Mouse (Mus musculus) forebrain, embryonic 13.5 days (tissue): Measurements from ENCODE around the gene Praf2. TPM values are rescaled to one million over a fixed set of nuclear protein-coding genes. Genes with fewer than 3 reads are reported as not detected.

Source experiments
- ATAC-seq: fragments of 200-750 bp; cut with Nextera tagmentation; 2 replicates; pipeline ENCODE4 v1.8.0; 2017
- H3K27ac ChIP-seq: fragments of 300-500 bp; sonication (generic); 2 replicates; pipeline ENCODE4 v1.5.1; 2015; ENCODE audit warnings: inconsistent platforms, mild to moderate bottlenecking, moderate library complexity
- H3K27me3 ChIP-seq: fragments of 300-500 bp; sonication (generic); 2 replicates; pipeline ENCODE4 v1.6.1; 2015; ENCODE audit warnings: mild to moderate bottlenecking, inconsistent platforms
- H3K36me3 ChIP-seq: fragments of 300-500 bp; sonication (generic); 2 replicates; pipeline ENCODE4 v1.6.1; 2015; ENCODE audit warnings: mild to moderate bottlenecking, inconsistent platforms; ENCODE audit not compliant: poor library complexity, severe bottlenecking
- H3K4me1 ChIP-seq: fragments of 300-500 bp; sonication (generic); 2 replicates; pipeline ENCODE4 v1.6.1; 2015; ENCODE audit warnings: inconsistent platforms
- H3K4me2 ChIP-seq: fragments of 300-500 bp; sonication (generic); 2 replicates; pipeline ENCODE4 v1.6.1; 2015; ENCODE audit warnings: inconsistent platforms, mild to moderate bottlenecking, moderate library complexity
- H3K4me3 ChIP-seq: fragments of 300-500 bp; sonication (generic); 2 replicates; pipeline ENCODE4 v1.5.1; 2015; ENCODE audit warnings: mild to moderate bottlenecking, inconsistent platforms
- H3K9ac ChIP-seq: fragments of 300-500 bp; sonication (generic); 2 replicates; pipeline ENCODE4 v1.6.1; 2015; ENCODE audit warnings: mild to moderate bottlenecking, inconsistent platforms
- H3K9me3 ChIP-seq: fragments of 300-500 bp; sonication (generic); replicated peaks from 2 replicates; pipeline ENCODE4 v1.6.1; 2016; ENCODE audit warnings: inconsistent platforms
- WGBS: fragments of 180-500 bp; shearing (Covaris S2); methylation state at CpG from one replicate; pipeline ENCODE4 v1.1.7; 2015; 5-methylcytosine and 5-hydroxymethylcytosine counted together
- polyA plus RNA-seq: library from polyadenylated mRNA; unstranded; fragments of >200 nt; fragmentation: Nextera tagmentation; extraction: Ambion mirVana; gene quantifications from 2 replicates; pipeline ENCODE4 v1.2.1, GENCODE M21; 2015

Gene Praf2
- polyA plus RNA-seq, 1 experiment from 2014 or later: 91.9 TPM

DNA sequence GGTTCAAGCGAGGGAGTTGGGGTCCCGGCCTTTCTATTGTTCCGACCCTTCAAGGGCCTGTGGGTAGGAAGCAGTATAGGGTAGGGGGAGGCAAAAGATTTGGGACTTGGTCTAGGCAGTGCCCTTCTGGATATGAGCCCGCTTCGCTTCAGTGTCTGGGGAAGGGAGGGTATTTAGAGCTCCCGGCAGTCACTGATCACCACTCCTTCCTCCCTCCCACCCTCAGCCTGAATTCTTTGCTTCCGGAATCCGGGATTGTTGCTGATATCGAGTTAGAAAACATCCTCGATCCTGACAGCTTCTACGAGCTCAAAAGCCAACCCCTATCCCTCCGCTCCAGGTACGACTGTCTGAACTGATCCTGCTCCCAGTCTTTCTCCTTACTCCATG lies 37.0 kb downstream of the Praf2 start:
- Histone ChIP-seq H3K4me2 (peak overlapping the region; percentile 70), H3K4me1 (peaks cover 21% of the 10 kb centered on the region), H3K27ac (no peak overlapping the region), H3K9ac (peak overlapping the region; percentile 37; the same call in 1 of the 2 replicates), H3K36me3 (peaks cover 30% of the 10 kb centered on the region; the same call in 1 of the 2 replicates), H3K9me3 (no peaks in the 10 kb centered on the region), H3K27me3 (no peaks in the 10 kb centered on the region), H3K4me3 (peak overlapping the region; percentile 61)
- ATAC-seq: no peak
- WGBS: 26% methylated on average over 12 of the region's 13 CpGs

DNA sequence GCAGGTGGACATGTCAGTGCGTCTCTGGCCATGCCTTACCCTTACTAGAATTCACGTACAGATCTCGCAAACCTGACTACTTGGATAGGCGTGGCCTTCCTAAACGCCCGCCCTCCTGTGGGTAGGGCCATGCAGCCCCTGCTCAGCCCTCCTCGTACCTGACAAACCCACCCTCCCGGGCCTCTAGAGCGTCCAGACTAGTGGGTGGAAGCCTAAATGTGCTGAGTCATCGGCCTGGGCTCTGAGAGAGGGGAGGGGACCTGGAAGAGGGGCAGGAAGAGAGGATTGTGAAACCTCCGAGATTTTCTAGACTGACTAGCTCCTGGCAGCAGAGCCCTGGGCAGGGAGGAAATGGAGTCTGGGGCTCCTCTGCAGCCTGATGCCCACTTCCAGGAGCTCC lies 37.5 kb downstream of the Praf2 start:
- Histone ChIP-seq H3K4me1 (peaks cover 21% of the 10 kb centered on the region), H3K27me3 (no peaks in the 10 kb centered on the region), H3K4me3 (peak overlapping the region; percentile 61), H3K9ac (peak overlapping the region; percentile 37; the same call in 1 of the 2 replicates), H3K4me2 (peak overlapping the region; percentile 70), H3K27ac (no peak overlapping the region), H3K9me3 (no peaks in the 10 kb centered on the region), H3K36me3 (peaks cover 34% of the 10 kb centered on the region; the same call in 1 of the 2 replicates)
- peak; percentile 31; the same call in 1 of the 2 replicates for ATAC-seq
- WGBS: 26% methylated on average over 11 of the region's 11 CpGs

DNA sequence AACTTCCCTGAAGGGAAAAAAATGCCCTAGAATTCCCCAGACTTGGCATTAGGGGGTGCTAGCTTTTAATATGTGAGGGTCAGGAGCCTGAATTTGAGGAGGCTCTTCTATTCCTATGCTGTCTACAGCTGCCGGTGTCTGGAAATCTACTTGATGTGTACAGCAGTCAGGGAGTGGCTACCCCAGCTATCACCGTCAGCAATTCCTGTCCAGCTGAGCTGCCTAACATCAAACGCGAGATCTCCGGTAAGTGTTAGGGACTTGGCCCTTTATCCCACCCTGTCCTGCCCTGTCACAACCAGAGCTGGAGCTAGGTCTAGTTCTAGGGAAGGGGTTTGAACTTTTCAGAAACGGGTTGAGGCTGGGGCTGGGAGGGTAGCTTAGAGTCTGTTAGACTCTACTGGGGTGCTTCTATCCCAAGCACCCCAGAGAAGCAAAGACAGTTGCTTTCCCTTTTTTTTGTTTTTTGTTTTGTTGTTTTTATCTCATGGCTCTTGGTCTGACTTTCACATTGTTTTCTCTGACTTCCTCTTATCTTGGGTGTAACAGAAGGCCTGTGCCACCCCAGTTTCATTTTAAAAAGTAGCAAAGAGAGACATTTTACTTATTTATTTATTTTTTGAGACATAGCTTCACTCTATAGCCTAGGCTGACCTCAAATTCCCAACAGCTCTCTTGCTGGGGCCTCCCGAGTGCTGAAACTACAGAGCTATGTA lies 41.2 kb downstream of the Praf2 start:
- H3K9ac ChIP-seq: no peak overlapping the region
- no peaks in the 10 kb centered on the region for H3K27me3 ChIP-seq
- H3K36me3 ChIP-seq: peaks cover 55% of the 10 kb centered on the region; the same call in 1 of the 2 replicates
- H3K4me3 ChIP-seq: no peak overlapping the region
- H3K9me3 ChIP-seq: no peaks in the 10 kb centered on the region; the same call in 1 of the 2 replicates
- no peak overlapping the region for H3K27ac ChIP-seq
- ATAC-seq: no peak
- no peak overlapping the region for H3K4me2 ChIP-seq
- WGBS: 93% methylated on average over 7 of the region's 7 CpGs
- peaks cover 12% of the 10 kb centered on the region for H3K4me1 ChIP-seq

DNA sequence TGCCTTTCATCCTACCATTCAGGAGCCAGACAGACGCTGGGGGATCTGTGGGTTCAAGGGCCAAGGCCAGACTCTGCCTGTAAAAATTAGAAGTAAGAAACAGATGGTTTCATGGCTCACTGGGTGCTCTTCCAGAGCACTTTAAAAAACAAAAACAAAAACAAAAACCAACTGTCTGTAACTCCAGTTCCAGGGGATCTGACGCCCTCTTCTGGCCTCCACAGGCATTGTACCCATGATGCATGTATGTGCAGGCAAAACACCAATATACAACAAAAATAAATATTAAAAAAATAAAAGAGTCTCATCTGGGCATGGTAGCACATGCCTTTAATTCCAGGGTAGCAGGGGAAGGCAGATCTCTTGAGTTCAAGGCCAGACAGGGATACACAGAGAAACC lies 44.5 kb downstream of the Praf2 start:
- no peak overlapping the region for H3K4me3 ChIP-seq
- H3K4me1 ChIP-seq: no peaks in the 10 kb centered on the region
- H3K9ac ChIP-seq: no peak overlapping the region
- no peaks in the 10 kb centered on the region; the same call in 1 of the 2 replicates for H3K9me3 ChIP-seq
- no peaks in the 10 kb centered on the region for H3K27me3 ChIP-seq
- no peak for ATAC-seq
- WGBS: 54% methylated on average over 2 of the region's 2 CpGs
- no peak overlapping the region for H3K27ac ChIP-seq
- H3K36me3 ChIP-seq: peaks cover 41% of the 10 kb centered on the region; the same call in 1 of the 2 replicates
- no peak overlapping the region for H3K4me2 ChIP-seq

DNA sequence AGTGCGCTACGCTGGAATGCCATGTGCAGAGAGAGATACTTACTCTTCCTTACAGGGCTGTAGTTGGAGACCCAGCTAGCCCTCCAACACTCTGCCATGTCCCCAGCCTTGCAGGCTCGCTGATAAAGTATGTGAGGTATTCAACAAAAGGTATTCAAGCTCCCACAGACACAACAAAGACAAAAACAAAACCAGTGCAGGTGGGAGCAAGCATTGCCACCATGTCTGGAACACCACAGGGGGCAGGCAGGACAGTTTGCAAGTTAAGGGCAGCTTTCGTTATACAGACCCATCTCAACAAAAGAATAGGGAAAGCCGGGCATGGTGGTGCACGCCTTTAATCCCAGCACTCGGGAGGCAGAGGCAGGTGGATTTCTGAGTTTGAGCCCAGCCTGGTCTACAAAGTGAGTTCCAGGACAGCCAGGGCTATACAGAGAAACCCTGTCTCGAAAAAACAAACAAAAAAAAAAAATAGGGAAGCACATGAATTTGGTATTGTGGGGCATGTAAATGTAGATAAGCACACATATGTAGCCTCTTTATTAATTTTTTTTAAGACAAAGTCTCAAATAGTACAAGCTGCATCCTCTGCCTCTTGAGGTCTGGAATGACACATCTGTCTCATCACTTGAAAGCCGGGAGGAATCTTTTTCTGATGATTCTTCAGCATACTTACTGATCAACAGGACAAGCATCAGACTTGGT lies 47.4 kb downstream of the Praf2 start:
- no peak overlapping the region for H3K4me2 ChIP-seq
- no peak overlapping the region for H3K9ac ChIP-seq
- no peak for ATAC-seq
- no peak overlapping the region for H3K4me3 ChIP-seq
- H3K27me3 ChIP-seq: no peaks in the 10 kb centered on the region
- 75% methylated on average over 9 of the region's 9 CpGs for WGBS
- H3K27ac ChIP-seq: no peak overlapping the region
- H3K4me1 ChIP-seq: no peaks in the 10 kb centered on the region
- no peaks in the 10 kb centered on the region; the same call in 1 of the 2 replicates for H3K9me3 ChIP-seq
- peaks cover 22% of the 10 kb centered on the region; the same call in 1 of the 2 replicates for H3K36me3 ChIP-seq

DNA sequence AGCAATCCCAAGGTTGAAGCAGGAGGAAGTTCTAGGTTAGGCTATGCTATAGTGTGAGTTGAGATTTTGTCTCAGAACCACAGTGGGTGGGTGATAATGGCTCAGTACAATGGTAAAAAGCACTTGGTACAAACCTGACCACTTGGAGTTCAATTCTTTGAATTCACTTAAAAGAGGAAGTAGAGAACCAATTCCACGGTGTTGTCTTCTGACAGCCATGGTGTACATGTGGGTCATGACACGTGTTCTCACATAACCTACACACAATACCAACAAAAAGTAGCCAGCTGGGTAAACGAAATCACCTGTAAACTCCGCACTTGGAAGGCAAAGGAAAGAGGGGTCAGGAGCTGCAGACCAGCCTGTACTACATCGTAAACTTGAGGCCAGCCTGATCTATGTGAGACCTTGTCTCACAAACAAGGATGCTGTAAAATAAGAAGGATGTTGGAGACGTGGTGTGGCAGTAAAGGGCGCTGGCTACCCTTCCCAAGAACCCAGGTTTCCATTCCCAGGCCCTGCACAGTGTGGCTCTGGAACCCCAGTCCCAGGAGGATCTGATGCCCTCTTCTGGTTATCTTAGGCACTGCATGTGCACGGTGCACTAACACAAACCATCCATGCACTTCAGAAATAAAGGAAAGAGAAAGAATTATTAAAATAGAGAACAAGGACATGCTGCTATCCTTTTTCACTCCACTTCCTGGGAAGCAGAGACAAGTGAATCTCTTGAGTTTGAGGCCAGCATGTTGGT lies 48.3 kb downstream of the Praf2 start:
- Histone ChIP-seq H3K4me2 (no peak overlapping the region), H3K4me3 (no peak overlapping the region), H3K4me1 (no peaks in the 10 kb centered on the region), H3K27me3 (no peaks in the 10 kb centered on the region), H3K9me3 (no peaks in the 10 kb centered on the region), H3K9ac (no peak overlapping the region), H3K36me3 (peaks cover 16% of the 10 kb centered on the region; the same call in 1 of the 2 replicates), H3K27ac (no peak overlapping the region)
- WGBS: 48% methylated on average over 8 of the region's 8 CpGs
- peak; percentile 59 for ATAC-seq

DNA sequence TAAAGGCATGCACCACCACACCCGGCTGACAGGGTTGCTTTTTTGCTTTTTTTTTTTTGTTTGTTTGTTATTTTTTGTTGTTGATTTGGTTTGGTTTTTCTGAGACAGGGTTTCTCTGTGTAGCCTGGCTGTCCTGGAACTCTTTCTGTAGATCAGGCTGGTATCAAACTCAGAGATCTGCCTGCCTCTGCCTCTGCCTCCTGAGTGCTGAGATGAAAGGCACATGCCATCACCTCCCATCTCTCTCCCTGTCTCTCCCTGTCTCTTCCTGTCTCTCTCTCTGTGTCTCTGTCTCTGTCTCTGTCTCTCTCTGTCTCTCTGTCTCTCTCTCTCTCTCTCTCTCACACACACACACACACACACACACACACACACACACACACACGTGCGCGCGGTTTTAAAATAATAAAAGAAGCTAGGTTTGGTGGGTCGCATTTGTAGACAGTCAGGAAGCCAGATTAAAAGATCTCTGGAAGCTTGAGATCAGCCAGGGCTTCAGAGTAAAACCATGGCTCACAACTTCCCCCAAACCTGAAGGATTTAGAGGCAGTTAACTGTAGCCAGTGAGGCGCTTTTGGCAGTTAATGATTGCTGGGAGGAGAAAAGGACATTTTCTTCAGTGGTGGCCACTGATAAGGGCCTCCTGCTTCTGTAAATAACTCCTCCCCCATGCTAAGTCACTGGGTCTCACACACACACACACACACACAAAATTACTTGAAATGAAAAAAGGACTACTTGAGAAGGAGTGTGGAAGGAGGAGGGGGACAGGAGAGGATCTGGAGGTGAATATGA lies 50.4 kb downstream of the Praf2 start:
- H3K4me3 ChIP-seq: no peak overlapping the region
- no peaks in the 10 kb centered on the region for H3K9me3 ChIP-seq
- H3K27me3 ChIP-seq: no peaks in the 10 kb centered on the region
- 84% methylated on average over 7 of the region's 7 CpGs for WGBS
- H3K27ac ChIP-seq: no peak overlapping the region
- H3K36me3 ChIP-seq: peaks cover 8% of the 10 kb centered on the region; the same call in 1 of the 2 replicates
- H3K4me2 ChIP-seq: no peak overlapping the region
- H3K9ac ChIP-seq: no peak overlapping the region
- no peaks in the 10 kb centered on the region for H3K4me1 ChIP-seq
- ATAC-seq: no peak

DNA sequence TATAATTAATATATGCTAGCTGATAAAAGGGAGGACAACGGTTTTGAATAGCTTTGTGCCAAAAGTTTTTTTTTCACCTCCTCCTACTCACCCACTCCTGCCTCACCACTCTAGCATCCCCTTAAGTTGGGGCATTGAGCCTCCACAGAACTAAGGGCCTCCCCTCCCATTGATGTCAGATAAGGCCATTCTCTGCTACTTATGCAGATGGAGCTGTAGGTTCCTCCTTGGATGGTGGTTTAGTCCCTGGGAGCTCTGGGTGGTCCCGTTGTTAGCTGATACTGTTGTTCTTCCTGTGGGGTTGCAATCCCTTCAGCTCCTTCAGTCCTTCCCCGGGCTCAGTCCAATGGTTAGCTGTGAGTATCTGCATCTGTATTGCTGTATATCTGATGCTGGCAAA lies 51.1 kb downstream of the Praf2 start:
- Histone ChIP-seq H3K27me3 (no peaks in the 10 kb centered on the region), H3K36me3 (peaks cover 2% of the 10 kb centered on the region; the same call in 1 of the 2 replicates), H3K9me3 (no peaks in the 10 kb centered on the region), H3K9ac (no peak overlapping the region), H3K4me3 (no peak overlapping the region), H3K4me1 (no peaks in the 10 kb centered on the region), H3K4me2 (no peak overlapping the region), H3K27ac (no peak overlapping the region)
- 14% methylated on average over 3 of the region's 3 CpGs for WGBS
- no peak for ATAC-seq

Other genes with a start within 250 kb of the Praf2 start
- 0.08 TPM in 1 of 2 replicates, not detected in the other for gene Foxp3, start 154.8 kb upstream of the Praf2 start, polyA plus RNA-seq
- gene Ppp1r3f, start 154.2 kb upstream of the Praf2 start, polyA plus RNA-seq: 3.0 and 3.6 TPM in 2 replicates
- 36.8 and 38.5 TPM in 2 replicates for gene Ccdc22, start 122.9 kb upstream of the Praf2 start, polyA plus RNA-seq
- gene Cacna1f, start 121.4 kb upstream of the Praf2 start, polyA plus RNA-seq: 0.03 TPM in 2 replicates
- gene Syp, start 90.0 kb upstream of the Praf2 start, polyA plus RNA-seq: 62.0 and 66.7 TPM in 2 replicates
- gene Prickle3, start 71.2 kb upstream of the Praf2 start, polyA plus RNA-seq: 1.3 and 2.3 TPM in 2 replicates
- gene Plp2, start 57.0 kb upstream of the Praf2 start, polyA plus RNA-seq: 45.7 and 50.5 TPM in 2 replicates
- gene Magix, start 47.2 kb upstream of the Praf2 start, polyA plus RNA-seq: 0.06 and 0.09 TPM in 2 replicates
- 44.1 and 47.7 TPM in 2 replicates for gene Gpkow, start 31.3 kb upstream of the Praf2 start, polyA plus RNA-seq
- 29.0 and 33.6 TPM in 2 replicates for gene Wdr45, start 14.1 kb upstream of the Praf2 start, polyA plus RNA-seq
- gene Gm45208, start 6.2 kb upstream of the Praf2 start, polyA plus RNA-seq: 0.53 and 0.67 TPM in 2 replicates
- 30.4 and 33.8 TPM in 2 replicates for gene Ccdc120, start 22.5 kb downstream of the Praf2 start, polyA plus RNA-seq
- gene Tfe3, start 34.1 kb downstream of the Praf2 start, polyA plus RNA-seq: 20.0 and 23.8 TPM in 2 replicates
- 71.6 and 82.6 TPM in 2 replicates for gene Gripap1, start 61.3 kb downstream of the Praf2 start, polyA plus RNA-seq
- 1.1 and 1.4 TPM in 2 replicates for gene Kcnd1, start 93.8 kb downstream of the Praf2 start, polyA plus RNA-seq
- gene Otud5, start 112.9 kb downstream of the Praf2 start, polyA plus RNA-seq: 43.9 and 44.9 TPM in 2 replicates
- gene Pim2, start 149.8 kb downstream of the Praf2 start, polyA plus RNA-seq: 13.0 and 13.3 TPM in 2 replicates
- gene Slc35a2, start 155.6 kb downstream of the Praf2 start, polyA plus RNA-seq: 29.7 and 36.6 TPM in 2 replicates
- gene Pqbp1, start 170.8 kb downstream of the Praf2 start, polyA plus RNA-seq: 202 and 206 TPM in 2 replicates
- 168 and 193 TPM in 2 replicates for gene Timm17b, start 170.9 kb downstream of the Praf2 start, polyA plus RNA-seq
- gene Gm10491, start 179.4 kb downstream of the Praf2 start, polyA plus RNA-seq: not detected in 2 replicates
- not detected in 2 replicates for gene Gm10490, start 181.1 kb downstream of the Praf2 start, polyA plus RNA-seq
- 82.1 and 83.8 TPM in 2 replicates for gene Pcsk1n, start 191.4 kb downstream of the Praf2 start, polyA plus RNA-seq
- not detected in 2 replicates for gene Eras, start 200.2 kb downstream of the Praf2 start, polyA plus RNA-seq
- 53.5 and 64.8 TPM in 2 replicates for gene Hdac6, start 219.4 kb downstream of the Praf2 start, polyA plus RNA-seq
- 0.26 and 0.39 TPM in 2 replicates for gene Gata1, start 249.6 kb downstream of the Praf2 start, polyA plus RNA-seq